Mouse (Mus musculus) heart, postnatal 14 days (tissue): ENCODE measurements around the gene Aifm1. TPM values are rescaled to one million over a fixed set of nuclear protein-coding genes. Genes with fewer than 3 reads are reported as not detected.

Source experiments
- DNase-seq, 2 experiments: peaks; one replicate each; pipeline ENCODE4 v3.0.0; 2021 to 2022
- intact Hi-C: fragments of 180-260 bp; cut with DNase I; formaldehyde crosslinking; loops from one replicate; pipeline ENCODE4 v1.15.1; 2025
- long read RNA-seq, 2 experiments: library from polyadenylated mRNA; stranded (forward); transcript quantifications; one replicate each; pipeline ENCODE4 v2.0.0; 2021
- total RNA-seq, 2 experiments: library from RNA; stranded (reverse); gene quantifications; 2 replicates each; pipeline ENCODE4 v1.2.3; 2021

Gene Aifm1
- total RNA-seq = 100 to 1,000 TPM in 1 of 2 experiments, 10 to 100 TPM in 1; 91.4 to 105 TPM
- long read RNA-seq, experiment 1, transcript Aifm1-201 (16 exons, 2,237 nt) = major isoform, 265 of 281 reads
- long read RNA-seq, experiment 1, partial matches to known transcripts = 4 of 281 reads
- long read RNA-seq, experiment 1, other reads (novel, unspliced or antisense) = 11 of 281 reads
- long read RNA-seq, experiment 2, transcript Aifm1-201 (16 exons, 2,237 nt) = major isoform, 224 of 238 reads
- long read RNA-seq, experiment 2, partial matches to known transcripts = 4 of 238 reads
- long read RNA-seq, experiment 2, other reads (novel, unspliced or antisense) = 10 of 238 reads

DNA sequence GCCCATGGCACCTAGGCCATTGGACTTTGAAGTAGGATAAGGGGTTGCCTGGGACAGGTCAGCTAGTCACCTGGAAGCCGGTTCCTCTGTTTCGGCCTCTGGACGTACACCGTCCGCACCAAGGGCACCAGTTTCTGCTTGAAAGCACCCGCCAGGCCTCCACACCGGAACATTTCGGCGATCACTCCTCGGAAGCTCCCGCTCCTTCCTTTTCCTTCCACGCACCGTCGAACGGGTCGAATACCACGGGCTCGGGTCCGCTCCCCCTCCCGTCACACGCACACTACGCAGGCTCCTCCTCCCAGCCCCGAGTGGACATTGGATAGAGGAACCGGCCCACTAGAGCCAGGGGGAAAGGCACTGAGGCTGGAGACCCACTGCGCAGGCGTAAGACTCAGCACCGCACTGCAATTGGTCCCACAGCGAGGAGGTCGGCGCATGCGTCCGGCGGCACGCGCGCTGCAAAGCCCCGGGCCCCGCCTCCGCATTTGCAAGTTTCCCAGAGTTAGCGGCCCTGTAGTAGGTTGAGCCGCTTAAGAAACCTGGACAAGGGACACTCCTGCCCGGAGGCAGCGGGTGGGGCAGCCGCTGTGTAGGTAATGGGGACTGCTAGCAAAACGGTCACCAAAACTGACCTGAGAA is at the start of gene Aifm1:
Aifm1 (minus strand) TSS at position 398 of the 642 bp plus-strand sequence.
- intact Hi-C loops = no loop called here
- peak; percentile 90 to 92 for DNase-seq

DNA sequence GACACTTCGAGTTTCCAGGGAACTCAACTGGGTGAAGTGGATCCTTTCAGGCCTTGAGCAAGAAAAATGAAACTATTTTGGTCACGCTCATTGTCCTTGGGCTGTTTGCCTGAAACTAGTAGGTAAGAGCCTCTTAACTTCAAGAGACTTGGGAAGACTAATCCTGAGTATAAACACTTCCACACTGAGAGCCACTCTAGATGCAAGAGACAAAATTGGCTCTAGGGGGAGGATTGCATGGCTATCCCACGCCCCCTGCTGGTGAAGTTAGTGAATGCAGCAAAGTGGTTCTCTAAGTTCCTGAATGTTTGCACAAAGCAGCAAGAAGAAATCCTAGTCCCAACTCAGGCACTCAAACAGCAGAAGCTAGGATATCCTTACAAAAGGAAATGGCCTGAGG is 18.8 kb upstream of the Aifm1 start:
- DNase-seq = peak; percentile 65 to 80
- intact Hi-C loops = loop anchor here (1.0 kb wide), 1 partner anchor 109 kb away; no protein-coding TSS in a partner anchor

DNA sequence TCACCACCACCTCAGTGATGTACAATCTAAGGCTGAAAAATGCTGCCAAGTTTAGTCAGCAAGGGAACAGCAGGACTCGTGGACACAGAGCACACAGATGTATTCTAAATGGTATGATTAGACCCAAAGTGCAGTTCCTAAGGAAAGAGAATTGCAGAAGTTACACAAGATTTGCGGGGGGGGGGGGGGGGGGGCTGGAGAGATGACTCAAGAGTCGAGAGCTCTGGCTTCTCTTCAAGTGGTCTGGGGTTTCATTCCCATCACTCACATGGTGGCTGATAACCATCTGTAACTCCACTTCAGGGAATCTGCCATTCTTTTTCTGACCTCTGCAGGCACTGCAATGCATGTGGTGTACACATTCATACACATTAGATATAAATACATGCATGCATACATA is 13.1 kb upstream of the Aifm1 start:
- intact Hi-C loops = loop anchor here (5.0 kb wide), 1 partner anchor 539 kb away; no protein-coding TSS in a partner anchor
- no peak for DNase-seq

DNA sequence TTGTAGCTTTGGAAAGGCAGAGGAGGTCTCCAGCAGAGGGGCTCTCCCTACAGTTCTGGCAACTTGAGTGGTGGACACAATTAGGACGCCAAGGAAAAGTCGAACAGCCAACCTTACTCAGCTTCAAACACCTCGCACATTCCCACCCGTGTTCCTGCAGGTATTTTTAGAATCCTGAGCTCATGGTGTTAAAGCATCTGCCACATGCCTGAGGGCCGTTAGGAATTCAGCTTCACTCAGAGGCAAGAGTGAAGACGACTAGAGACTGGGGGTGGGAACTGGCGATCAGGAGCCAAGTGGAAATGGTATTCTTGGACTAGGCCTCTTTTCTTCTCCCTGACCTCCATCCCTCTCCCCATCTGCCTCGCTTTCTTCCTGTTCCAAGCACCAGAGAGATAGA is 12.5 kb upstream of the Aifm1 start:
- no peak for DNase-seq
- intact Hi-C loops = loop anchor here (5.0 kb wide), 1 partner anchor 539 kb away; no protein-coding TSS in a partner anchor

DNA sequence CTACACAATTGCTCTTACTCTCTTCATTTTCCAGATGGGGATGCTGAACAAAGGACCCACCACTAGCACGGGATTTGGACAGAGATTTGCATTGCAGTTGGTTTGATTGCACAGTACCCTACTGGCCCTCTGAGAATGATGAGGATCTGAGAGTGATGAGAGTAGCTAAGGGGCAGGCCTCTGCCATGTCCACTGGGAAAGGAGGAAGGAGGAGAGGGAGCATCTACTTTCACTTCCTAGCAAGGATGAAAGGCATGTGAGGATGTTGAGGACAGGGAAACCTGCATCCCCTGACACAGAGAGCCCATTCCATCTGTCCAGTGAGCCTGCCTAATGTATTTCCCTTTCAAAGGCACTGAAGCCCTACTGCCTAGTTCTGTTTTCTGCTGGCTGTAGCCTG is 12.0 kb upstream of the Aifm1 start:
- DNase-seq = no peak

DNA sequence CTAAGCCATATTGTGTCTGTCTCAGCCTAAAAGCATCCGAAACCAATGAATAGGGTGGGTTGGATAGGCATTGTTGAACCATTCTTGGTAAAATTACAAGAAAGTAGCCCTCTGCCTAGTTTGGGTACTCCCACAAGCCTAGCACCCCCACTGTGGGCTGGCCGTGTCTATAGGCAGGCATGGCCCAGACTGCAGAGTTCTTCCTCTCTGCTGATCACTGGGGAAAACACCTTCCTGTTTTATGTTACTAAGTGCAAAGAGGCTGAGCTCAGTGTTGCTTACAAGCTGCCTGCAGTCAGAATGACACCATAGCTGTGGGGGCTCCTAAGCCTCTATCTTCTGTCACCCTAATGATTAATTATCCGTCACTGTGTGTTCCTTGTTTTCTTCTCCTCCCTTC is 10.1 kb upstream of the Aifm1 start:
- intact Hi-C loops = no loop called here

More for the DNA sequence above, 12.0 kb upstream of the Aifm1 start:
- intact Hi-C loops = loop anchor here (5.0 kb wide), 1 partner anchor 538 kb away; no protein-coding TSS in a partner anchor

GRCm38 (mm10) chrX:48521651-48522050 is 8.3 kb upstream of the Aifm1 start:
- intact Hi-C loops = no loop called here
- DNase-seq = no peak

More for the DNA sequence above, 10.1 kb upstream of the Aifm1 start:
- DNase-seq = no peak

DNA sequence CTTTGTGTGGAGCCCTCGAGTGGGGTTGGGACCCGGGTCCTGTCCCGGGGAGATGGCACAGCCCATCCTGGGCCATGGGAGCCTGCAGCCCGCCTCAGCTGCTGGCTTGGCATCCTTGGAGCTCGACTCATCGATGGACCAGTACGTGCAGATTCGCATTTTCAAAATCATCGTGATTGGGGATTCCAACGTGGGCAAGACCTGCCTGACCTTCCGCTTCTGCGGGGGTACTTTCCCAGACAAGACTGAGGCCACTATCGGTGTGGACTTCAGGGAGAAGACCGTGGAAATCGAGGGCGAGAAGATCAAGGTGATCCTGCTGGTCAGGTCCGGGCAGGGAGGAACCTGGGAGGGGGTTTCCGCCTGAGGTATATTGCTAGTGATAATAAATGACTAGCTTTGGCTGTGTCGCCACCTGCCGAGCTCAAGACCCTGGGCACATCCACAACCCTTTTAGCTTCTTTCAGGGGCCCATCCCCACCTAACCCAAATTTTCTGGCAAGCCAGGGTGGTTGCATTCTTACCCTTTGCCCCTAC is 6.3 kb upstream of the Aifm1 start:
- intact Hi-C loops = no loop called here

DNA sequence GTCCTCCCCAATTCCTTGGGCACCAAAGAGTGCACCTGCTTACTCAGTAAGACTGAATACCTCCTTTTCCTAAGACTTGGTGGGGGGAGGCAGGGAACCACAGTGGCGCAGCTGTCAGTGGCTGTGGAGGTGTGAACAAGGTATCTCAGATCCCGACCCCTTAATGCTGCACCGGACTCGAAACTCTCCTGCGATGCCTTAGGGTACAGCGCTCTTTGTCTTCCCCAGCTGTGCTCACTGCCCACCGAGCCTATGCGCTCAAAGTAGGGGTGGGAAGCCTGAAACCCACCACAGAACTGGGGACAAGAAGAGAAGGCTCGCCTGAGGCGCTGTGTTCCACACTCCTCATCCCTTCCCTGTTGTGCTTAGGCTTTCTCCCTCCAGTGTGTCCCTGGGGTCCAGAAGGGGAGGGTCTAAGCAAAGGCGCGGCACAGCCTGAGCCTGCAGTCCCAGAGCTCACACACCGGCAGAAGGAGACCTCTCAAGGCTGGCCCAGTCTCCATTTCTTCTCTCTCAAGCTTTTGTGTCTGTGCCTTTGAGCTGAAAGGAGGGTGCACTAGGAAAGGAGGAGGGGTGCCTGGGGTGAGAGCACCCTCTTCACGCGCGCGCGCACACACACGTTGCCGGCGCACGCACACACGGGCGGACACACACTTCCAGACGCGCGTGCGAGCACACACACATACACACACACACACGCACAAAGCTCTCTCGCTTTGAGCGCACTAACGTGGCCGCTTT is 5.6 kb upstream of the Aifm1 start, which contains the start of gene Rab33a:
Rab33a (plus strand) TSS at position 478 of the 741 bp plus-strand sequence.
- peak; percentile 8 to 9 for DNase-seq
- intact Hi-C loops = no loop called here

More for the DNA sequence above, 6.3 kb upstream of the Aifm1 start:
- no peak for DNase-seq

DNA sequence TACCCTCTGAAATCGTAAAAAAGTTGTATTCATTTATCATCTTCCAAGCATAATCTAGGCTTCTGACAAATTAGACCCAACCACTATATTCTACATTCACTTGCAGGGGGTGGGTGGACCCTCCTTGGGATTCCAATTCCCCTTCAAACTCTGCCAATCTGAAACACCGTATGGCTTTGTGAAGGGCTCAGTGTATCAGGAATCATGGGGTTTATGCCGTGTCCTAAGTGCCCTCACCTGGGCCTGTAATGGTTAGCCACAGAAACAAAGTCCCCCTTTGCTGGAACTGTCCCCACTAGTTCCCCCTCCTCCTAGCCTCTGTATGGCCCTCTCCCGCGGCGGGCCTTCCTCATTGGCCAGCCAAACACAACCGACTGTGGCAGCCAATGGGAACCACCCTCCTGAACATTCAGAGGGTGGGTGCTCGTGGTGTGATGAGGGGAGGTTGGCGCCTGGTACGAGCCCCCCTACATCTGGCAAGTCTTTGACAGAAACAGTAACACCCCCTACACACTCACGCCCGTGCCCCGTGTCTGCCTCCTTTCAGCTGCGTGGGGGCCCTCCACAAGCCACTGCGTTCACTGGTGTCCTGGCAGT is 4.9 kb upstream of the Aifm1 start:
- no peak for DNase-seq
- intact Hi-C loops = no loop called here

DNA sequence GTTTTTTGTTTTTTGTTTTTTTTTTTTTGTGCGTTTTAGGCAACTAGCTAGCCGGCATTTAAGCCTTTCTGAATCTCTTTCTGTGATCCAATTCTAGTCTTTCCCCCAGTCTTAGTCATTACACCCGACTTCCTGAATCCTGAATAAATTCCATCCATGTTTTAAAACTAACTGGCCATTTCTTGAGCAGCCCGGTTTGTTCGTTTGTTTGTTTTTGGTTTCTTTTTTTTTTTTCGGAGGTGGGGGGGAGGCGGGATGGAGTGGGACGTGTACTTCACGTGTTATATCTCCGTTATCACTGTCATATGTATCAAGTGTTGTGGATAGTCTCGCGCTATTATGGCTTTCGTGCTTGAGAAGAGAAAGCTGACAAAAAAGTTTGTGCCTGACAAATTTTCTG is 461 bp upstream of the Aifm1 start:
- no peak for DNase-seq
- intact Hi-C loops = no loop called here

DNA sequence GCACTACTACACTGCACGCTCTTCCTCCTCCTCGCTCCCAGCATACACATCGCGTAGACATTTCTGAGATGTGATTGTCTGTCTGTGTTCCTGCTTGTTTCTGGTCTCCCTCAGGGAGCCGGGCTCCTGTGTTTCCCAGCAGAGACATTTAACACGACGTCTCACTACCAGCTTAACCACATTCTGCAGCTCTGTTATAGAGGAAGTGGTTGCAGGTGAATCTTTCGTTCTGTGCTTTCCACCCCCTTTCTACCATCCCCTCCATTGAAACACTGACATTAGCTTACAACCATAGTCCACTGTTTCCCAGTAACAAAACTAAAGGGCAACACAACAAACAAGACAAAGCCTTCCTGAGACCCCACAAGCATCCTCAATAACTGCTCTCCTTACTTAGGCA is 19.6 kb downstream of the Aifm1 start:
- no peak for DNase-seq
- intact Hi-C loops = no loop called here

GRCm38 (mm10) chrX:48481687-48482086 is 31.7 kb downstream of the Aifm1 start:
- no peak for DNase-seq
- intact Hi-C loops = no loop called here

DNA sequence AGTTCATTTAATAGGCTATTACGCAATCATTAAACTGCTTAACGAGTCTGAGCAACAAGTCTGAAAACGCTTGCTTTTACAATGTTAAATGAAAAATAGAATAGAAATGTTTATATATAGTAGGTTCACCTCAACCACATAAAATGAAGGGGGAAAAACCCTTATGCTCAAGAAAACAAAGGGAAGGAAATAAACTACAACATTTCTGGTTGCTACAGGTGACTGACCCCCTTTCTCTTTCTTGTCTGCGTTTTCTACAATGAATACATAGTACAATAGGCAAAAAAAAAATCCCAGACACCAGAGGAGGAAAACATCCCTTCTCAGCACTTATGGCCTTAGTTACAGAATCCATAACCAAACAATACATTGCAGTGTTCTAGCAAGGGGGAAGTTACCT is 32.3 kb downstream of the Aifm1 start:
- no peak for DNase-seq
- intact Hi-C loops = no loop called here

DNA sequence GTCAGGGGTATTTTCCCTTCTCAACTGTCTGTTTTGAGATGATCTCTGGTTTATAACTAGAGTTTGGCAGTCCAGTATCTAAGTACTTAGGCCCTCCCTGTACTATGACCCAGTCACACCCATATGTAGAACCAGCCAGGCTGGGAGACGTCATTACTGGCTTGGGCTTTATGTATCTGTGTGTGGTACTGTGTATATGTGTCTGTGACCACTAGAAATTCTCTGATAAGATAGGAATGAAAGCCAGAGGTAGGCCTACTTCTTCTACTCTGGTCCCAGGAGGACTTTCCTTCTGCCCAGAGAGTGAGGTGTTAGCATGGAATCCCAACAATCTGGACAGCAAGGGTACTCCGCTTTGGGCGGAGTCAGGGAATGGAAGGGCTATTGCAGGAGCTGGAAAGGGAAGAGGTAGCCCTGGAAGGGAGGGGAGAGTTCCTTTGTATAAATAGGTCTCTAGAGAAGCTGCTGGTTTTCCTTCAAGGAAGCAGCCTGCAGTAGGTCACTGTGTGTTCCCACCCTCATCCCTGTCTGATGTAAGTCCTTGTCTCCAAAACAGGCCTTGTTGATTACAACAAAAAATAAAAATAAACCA is 45.9 kb downstream of the Aifm1 start:
- peak in 1 of 2 experiments; percentile 13 for DNase-seq
- intact Hi-C loops = no loop called here

- DNase-seq = no peak
- intact Hi-C loops = no loop called here
These were observed 47.2 kb downstream of the Aifm1 start for GRCm38 (mm10) chrX:48466174-48466573.

GRCm38 (mm10) chrX:48464436-48464835 is 48.9 kb downstream of the Aifm1 start:
- no peak for DNase-seq
- intact Hi-C loops = no loop called here

GRCm38 (mm10) chrX:48463636-48464035 is 49.7 kb downstream of the Aifm1 start:
- no peak for DNase-seq
- intact Hi-C loops = no loop called here

DNA sequence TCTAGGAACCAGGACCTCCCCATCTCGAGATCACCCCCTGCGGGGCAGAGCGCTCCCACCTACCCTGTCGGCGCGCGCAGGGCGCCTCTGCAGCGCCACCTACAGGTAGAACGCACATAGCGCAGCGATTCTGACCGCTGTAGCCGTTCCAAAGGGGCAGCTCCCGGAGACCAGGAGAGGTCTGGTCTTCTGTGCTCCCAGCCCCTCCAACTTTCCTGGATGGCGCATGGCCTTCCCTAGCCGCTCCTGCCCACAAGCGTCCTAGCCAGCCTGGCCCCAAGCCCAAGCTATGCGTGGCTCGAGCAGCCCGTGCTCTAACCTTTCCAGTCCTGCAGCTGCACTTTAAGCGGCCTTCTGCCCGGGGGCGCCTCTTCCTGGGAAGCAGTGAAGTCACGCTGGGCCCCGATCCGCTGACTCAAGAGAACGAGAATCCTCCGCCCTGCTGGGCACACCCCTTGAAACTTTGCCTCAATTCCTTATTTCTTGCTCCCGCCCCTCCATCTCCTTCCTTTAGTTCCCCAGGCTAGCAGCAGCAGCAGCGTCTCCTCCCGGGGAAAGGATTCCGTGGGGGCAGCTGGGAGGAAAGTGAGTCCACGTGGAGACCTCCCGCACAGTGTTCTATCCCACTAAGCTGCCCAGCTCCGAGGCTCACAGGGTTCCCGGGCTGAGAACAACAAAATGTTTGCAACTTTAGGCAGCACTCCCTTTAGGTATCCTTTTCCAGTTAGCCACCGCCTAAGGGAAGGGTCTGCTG is 50.4 kb downstream of the Aifm1 start, which contains the start of gene Elf4:
Elf4 (minus strand) TSS at position 379 of the 754 bp plus-strand sequence.
- DNase-seq = peak; percentile 79 to 85
- intact Hi-C loops = loop anchor here (1.0 kb wide), 1 partner anchor 40 kb away; no protein-coding TSS in a partner anchor
